Mouse (Mus musculus) gastrocnemius, adult 18-20 months (tissue): ENCODE measurements around the gene Afap1l2. TPM values are rescaled to one million over a fixed set of nuclear protein-coding genes. Genes with fewer than 3 reads are reported as not detected.
A peak's percentile ranks its signal among the peaks of the same experiment; 100 is the strongest.

ENCODE experiments used
- DNase-seq: peaks from one replicate; pipeline ENCODE4 v3.0.0; 2021; ENCODE audit warnings: low spot score
- total RNA-seq, 2 experiments: library from RNA; stranded (reverse); gene quantifications; 2 replicates each; pipeline ENCODE4 v1.2.3; 2021

The Afap1l2 gene
- total RNA-seq, 2 experiments from 2014 or later, result 1.2 to 1.9 TPM

DNA sequence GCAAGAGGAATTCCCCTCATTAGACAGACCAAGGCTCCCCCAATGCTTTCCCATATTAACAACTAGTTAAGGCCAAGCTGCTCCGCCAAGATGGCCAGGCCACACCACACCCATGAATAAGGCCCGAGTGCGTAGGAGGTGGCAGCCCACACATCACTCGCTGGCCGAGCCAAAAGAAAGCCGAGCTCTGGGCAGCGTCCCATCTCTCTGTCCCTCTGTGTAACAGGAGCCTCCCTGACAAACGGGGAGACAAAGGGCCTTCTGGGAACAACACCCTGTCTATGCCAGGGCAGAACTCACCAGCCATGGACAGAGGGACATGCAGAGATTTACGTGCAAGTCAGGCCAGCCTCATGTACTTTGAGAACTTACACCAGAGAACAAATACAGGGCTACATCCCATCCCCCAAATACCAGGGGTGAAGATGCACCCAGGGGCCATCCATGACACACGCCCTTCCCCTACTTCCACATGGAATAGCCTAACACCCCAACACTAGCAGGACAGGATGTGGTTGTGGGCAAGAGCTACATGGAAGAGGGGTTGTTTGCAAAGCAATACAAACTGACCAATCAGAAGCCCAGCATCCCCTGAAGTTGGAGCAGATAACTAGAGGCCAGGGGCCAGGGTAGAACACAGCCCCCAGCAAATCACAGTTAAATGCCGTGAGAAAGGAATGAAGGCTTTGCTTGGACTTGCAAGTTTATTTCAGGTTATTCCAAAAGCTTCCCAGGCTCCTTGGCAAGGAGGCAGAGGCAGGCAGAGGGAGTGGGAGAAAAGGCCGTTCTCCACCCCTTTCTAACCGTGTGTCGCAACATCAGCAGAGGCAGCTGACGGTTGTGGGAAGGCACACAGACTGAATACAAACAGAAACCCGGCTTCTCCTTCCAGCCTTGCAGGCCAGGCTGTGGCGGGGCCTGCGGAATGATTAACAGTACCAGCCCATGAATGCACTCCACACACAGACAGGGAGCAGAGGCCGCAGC, 30.8 kb downstream of the Afap1l2 start:
- DNase-seq, result peak; percentile 52

GRCm38 (mm10) chr19:56976515-56976914, 31.5 kb downstream of the Afap1l2 start:
- DNase-seq, result no peak

GRCm38 (mm10) chr19:56975502-56975901, 32.5 kb downstream of the Afap1l2 start:
- DNase-seq, result no peak

DNA sequence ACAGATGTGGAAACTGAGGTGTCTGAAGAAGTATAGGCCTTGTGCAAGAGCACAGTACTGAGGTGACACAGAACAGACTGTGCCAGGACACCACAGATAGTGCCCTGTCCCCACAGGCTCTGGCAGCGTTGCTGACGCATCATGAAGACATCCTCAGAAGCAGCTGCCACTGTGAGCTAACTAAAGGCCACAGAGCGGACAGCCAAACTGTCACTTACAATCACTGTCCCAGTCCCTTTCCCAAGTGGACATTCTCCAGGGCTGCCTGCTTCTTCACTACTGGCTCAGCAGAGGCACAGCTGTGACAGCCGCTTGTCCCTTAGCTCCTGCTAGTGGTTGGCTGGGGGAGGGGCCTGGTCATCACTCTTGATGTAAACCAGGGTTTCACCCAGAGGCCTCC, 33.9 kb downstream of the Afap1l2 start:
- DNase-seq, result peak; percentile 39

DNA sequence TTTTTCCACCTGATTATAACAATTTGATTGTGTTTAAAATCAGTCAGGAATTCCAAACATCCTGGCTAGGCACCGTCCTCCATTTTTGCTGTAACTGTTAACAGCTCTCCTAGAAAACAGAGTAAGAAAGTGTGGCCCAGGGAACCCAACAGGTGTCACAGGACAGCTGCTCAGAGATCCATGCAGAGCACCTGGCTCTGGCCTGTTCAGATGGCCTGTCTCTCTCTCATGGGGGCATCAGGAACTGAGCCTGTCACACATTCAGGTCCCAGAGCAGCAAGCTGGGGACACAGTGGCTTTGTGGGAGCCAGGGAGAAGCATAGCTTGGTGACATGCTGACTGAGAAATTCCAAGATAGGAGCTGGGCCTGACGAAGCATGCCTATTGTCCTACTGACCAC, 35.3 kb downstream of the Afap1l2 start:
- no peak for DNase-seq

GRCm38 (mm10) chr19:56971347-56971746, 36.7 kb downstream of the Afap1l2 start:
- no peak for DNase-seq

GRCm38 (mm10) chr19:56963876-56964275, 44.2 kb downstream of the Afap1l2 start:
- DNase-seq, result no peak

DNA sequence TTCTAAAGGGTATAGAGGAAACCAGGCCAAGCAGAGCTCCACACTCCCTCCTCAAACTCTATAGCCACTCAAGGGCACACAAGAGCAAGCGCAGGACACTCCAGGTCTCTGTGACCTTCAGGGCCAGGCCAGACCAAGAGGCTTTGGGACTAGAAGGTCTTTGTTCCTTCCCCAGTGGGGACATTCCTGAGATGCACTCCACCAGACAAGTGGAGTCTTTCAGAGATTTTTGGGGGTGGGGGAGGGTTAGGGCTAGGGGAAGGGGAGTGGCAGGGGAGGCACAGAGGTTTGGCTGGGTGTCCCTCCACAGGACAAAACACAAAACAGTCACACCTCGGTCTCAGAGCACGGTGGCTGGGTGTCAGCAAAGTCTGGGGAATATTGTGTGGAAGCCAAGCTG, 48.4 kb downstream of the Afap1l2 start:
- no peak for DNase-seq

DNA sequence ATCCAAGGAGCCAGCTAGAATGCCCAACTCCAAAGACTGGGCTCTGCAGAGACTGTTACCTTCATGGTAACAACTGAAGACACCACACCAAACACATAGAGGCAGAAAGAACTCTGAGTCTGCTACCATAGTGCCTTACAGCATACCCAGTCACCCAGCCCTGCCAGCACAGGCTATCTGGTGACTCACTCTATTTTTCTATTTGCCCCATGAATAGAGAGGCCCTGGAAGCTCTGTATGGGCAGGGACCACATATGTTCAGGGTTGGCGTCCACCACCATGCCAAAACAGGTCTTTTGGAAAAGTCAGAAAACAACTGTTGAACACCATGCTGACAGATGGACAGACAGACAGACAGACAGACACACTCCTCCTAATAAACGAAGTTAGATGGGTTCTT, 49.0 kb downstream of the Afap1l2 start:
- no peak for DNase-seq

GRCm38 (mm10) chr19:56958582-56959021, 49.4 kb downstream of the Afap1l2 start:
- no peak for DNase-seq

DNA sequence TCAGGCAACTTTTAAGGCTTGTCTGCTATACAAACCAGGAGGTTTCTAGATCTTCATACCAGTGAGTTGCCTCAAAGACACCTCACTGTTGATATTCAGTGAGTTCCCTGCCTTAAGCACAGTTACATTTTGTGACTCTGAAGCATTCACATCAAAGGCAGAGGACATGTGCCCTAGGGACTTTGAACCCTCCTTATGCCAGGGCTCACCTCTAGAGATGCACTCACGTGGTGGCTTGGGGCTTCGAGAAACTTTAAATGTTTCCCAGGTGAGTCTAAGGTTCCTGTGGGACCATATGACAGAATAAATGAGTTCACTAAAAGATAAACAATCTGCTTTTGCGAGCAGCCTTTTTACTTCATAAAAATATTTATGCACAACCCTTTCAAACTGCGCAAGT, 50.0 kb downstream of the Afap1l2 start:
- DNase-seq, result no peak

- no peak for DNase-seq
Measured at GRCm38 (mm10) chr19:56955568-56956513, 52.2 kb downstream of the Afap1l2 start.

- DNase-seq, result no peak
Measured at GRCm38 (mm10) chr19:56954857-56955256, 53.2 kb downstream of the Afap1l2 start.

DNA sequence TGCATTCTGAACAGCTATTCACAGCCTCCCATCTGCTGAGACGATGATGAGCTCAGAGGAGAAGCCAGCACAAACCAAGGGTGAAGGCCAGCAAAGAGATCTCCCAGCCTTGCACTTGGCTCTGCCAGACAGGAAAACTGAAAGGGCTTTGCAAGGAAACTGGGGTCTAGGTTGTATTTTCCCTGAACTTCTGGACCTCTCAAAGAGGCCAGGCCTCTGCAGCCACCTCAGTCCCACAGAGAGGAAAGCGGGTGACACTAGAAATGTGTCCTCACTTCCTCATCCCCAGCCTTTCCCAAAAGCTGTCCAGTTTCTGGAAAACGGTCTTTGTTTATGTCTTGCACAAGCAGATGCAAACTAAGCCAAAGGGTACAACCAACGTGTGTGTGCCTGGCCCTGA, 54.2 kb downstream of the Afap1l2 start:
- no peak for DNase-seq

GRCm38 (mm10) chr19:56950818-56951217, 57.2 kb downstream of the Afap1l2 start:
- no peak for DNase-seq

- DNase-seq, result no peak
Measured at GRCm38 (mm10) chr19:56949868-56950267, 58.2 kb downstream of the Afap1l2 start.

GRCm38 (mm10) chr19:56947971-56948610, 59.9 kb downstream of the Afap1l2 start:
- DNase-seq, result no peak

DNA sequence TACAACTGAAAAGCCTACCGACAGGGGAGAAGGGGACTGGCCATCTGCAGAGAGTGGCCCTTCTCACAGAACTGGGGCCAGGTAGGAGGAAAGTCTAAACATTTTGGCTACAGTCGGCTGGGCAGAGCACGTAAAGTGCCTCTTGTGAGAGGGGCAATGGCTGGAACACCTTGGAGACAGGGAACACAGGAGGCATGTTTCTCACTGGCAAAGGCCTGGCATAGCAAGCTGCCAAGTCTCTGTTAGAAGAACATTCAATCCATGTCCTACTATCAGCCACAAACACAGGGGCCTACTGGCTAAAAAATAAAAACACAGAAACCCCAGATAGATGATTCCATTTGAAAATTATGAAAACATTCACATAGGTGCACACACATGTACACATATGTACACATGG, 61.3 kb downstream of the Afap1l2 start:
- no peak for DNase-seq

- DNase-seq, result no peak
Measured at GRCm38 (mm10) chr19:56946277-56946676, 61.8 kb downstream of the Afap1l2 start.

DNA sequence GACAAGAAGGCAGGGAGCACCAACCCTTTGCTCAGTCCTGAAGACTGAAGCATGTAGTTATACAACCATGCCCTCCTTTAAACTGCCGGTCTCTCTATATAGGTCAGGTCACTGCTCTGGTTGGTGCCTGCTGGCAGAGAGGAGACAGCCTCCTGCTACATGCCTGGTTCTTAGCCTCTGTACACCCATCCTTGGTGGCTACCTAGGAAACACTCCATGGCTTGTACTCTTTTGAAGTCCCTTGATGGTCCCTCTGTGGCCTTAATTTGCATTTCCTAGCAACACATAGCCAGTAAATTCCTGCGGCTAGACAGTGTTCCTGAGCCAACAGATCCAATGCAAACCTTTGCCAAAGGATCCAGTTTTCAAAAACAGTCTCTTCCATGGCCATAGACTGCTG, 62.4 kb downstream of the Afap1l2 start:
- no peak for DNase-seq

GRCm38 (mm10) chr19:56944826-56945225, 63.2 kb downstream of the Afap1l2 start:
- DNase-seq, result no peak

DNA sequence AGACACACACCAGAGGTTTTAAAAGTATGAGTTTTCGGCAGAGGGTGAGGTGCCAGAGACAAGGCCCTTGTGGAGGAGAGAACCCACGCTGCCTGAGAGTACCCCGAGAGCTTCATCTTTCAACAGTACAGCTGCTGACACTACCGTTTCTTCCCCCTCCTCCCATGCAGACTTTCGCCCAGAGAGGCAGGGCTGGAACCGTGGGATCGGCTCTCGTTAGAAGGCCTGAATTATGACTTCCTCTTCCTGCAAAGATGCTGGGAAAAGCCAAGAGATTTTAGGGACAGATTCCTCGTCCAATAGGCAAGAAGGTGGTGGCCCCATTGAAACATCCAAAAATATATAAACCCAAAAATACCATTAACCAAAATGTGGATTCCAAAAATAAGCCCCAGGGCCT, 63.8 kb downstream of the Afap1l2 start:
- DNase-seq, result no peak
